Mouse (Mus musculus) urinary bladder, postnatal 4 days (tissue): ENCODE measurements around the gene Capn8.
"Not testable (repeated sequence)": the region's sequence is repeated elsewhere in the genome, so short reads cannot be mapped to it uniquely, and the experiment has no call there.

ENCODE experiments used
- DNase-seq, 2 experiments: peaks; one replicate each; pipeline ENCODE4 v3.0.0; 2021 to 2022; ENCODE audit warnings: low spot score in 2 of 2

Capn8 gene

DNA sequence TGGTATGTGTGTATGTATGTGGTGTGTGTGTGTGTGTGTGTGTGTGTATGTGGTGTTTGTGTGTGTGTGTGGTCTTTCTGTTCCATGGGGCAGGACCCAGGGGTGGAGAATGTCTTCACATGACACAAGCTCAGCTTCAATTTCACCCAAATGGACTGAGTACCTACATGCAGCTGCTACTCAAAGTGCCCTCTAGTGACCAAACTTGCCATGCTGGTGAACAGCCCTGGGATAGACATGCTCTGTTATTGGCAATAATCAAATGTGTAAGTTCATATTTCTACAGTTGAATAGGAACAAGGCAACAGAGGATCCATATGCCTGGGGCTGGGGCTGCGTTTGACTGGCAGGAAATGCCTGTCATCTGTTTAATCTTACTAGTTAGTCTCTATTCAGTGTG, 50.7 kb downstream of the Capn8 start:
- DNase-seq: no peak

DNA sequence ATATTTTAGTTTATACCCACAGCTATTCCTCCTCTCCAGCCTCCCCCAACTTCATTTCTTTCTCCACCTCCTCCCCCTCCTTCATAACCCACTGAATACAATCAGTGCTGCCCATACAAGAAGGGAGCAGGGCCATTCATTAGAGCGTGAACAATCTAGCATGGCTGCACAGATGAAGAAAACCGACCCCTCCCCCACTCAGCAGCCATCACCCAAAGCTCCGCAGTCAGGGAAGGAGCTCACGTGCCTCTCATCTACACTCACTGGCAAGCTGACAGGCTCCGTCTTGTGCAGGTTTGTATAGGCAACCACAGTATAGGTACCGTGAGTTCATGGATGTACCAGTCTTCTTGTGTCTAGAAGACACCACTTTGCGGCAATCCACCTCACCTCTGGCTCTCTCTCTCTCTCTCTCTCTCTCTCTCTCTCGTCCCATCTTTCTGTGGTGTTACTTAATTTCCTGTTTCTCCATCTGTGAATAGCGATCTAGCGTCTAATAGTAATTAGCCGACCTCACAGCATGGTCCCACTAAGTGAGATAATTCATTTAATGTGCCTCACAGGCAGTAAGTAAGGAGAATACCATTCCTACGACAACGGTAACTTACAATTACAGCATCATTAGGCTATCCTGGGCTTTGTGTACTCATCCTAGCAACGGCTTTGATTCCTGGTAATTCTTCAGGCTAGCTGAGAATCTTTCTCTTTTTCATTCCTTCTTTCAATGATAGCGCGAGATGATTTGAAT, 53.6 kb downstream of the Capn8 start:
- DNase-seq: no peak

DNA sequence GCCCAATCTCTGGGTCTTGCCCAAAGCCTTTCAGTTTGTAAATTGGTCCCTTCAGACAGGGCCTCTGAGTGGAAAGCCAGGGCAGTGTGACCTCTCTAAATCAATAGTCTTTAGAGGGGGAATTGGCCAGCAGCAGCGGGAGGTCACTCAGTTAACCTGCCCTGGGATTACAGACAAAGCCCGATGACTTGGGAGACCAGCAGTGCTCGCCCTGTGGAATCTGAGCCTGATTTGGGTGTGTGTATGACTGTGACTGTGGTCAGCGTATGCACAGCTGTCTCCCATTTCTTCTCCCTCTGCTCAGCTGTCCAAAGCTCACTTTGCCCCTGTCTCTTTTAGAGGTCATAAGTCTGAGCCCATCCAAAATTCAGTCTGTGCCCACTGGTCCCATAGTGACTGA, 55.7 kb downstream of the Capn8 start:
- DNase-seq: no peak

DNA sequence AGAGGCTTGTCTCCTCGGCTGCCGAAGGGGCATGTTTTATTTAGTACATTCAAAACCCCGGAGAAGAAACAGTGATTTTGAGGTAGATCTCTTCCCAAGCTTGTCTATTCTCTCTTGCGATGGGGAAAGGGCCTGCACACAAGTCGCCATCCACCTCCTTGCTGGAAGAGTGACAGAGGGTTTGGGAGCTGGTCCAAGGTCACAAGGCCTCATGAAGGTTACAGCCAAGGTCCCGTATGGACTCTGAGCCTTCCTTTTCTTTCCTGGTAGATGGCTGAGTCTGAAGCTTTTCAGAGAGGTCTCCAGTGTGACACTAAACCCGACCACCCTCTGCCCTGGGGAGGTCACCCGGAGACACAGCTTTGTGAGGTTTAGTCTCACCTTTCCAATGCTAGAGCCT, 56.4 kb downstream of the Capn8 start:
- DNase-seq: no peak

DNA sequence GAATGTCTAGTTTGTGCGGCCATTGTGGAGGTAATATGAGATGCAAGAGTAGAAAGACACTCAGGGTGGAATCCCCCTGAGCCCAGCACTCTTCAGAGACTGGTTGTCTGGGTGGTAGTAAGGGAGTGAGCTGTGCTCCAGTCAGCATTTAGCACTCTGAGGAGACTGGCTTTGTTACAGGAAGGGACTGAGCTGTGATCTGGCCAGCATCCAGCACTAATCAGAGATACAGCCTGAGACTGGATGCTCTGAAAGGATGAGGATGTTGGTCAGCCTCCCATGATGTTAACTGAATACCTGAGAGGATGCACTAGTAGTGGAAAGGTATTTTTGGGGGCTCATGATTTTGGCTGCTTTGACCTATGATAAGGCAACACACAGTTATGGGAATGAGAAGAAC, 61.4 kb downstream of the Capn8 start:
- DNase-seq: no peak

DNA sequence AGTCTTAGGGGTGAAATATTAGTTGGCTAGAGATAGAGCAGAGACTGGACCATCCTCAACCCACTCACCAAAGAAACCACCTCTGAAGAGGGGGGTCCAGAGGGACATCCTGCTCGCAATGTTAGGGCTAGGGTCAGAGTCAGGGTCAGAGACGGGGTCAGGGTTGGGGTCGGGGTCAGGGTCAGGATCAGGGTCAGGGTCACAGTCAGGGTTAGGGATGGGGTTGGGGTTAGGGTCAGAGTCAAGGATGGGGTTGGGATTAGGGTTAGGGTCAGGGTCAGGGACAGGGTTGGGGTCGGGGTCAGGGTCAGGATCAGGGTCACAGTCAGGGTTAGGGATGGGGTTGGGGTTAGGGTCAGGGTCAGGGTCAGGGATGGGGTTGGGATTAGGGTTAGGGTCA, 64.4 kb downstream of the Capn8 start:
- DNase-seq: no peak

DNA sequence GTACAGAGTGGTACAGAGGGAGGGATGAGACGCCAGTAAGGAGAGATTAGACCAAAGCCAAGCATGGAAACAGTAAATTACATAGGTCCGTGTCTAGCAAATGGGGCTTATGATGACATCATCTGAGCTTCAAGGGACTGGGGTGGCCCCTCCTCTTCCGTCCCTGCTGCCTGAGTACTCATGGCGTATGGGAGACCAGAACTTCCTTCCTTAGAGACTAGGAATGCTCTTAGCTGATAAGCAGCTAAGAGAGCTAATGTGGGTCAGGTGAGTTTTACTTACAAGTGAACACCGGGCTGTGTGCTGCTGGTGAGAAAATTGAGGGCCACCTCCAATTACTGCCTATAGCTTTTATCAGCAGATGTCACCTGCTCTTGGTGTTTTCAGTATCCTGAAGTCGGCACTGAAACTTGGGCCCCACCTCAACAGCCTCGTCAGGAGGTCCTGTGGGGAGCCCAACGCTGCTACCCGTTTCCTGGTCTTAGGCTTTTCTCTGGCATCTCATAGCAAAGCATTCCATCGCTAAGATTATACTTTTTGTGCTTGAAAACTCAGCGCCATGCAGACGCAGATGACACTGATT, 69.0 kb downstream of the Capn8 start:
- DNase-seq: no peak

DNA sequence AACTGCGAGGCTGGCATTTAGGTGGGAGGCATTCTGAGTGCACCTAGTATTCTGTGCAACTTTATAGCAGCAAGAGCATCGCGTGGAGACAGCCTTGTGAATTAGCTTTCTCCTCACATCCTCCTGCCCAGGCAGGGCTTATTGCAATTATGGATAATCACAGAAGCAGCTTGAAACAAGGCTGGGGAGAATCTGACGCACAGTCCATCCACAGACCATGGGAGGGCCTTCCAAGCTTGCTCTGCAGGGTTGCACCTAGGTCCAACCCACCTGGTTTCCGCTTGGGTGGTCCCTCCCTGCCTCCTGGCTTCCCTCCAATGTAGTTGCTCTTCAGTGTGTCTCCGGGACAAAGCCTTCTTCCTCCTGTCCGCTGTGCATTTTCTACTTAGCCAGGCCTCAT, 74.2 kb downstream of the Capn8 start:
- DNase-seq: no peak

DNA sequence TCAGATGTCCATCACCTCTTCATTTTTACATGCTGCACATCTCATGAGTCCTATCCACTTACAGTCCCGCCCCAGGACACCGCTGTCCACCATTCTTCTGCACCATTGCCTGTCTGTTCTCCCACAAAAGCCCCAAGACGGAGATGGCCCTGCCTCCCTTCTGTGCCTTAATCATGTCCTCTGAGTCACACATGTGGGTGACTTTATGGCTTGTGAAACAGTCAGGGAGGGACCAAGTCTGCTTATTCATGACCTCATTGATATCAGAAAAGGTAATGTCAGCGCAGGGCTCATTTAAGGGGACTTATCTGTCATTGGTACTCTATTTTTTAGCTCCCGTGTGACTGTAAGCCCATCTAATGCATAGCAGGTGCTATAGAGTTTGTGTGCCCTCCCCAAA, 74.6 kb downstream of the Capn8 start:
- DNase-seq: no peak

DNA sequence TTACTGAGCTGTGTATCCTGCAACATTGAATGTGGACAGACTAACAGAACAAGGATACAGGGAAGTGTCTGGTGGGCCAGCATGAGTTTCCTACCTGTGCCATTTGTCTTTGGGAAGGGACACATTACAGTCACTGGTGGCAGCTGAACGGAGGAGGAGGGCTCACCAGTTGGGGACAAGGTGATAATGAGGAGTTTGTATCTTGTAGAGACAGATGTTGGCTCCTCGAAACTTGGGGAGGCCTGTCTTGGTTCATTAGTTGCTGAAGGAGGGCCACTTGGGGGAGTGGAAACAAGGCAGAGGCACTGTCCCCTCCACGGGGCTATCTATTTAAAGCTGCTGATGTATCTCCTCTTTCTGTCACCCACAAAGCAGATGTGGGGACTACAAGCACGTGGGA, 75.3 kb downstream of the Capn8 start:
- DNase-seq: no peak

DNA sequence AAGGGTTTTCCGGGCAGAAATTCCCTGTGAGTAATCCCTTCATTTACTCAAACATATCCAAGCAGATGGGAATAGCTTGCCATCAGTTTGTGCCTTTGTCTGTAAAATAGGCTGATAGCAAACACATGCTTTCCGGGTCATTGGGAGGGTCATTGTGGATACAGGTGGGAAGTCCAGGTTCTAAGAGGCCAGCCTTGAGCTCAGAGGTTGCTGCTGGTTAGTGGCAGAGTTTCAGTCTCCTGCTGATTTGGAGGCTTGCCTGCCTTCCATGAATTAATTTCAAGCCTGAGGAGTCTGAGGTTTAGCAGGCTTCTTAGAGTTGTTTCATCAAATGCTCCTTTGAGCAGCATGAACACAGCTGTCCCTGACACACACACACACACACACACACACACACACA, 78.0 kb downstream of the Capn8 start:
- no peak for DNase-seq

DNA sequence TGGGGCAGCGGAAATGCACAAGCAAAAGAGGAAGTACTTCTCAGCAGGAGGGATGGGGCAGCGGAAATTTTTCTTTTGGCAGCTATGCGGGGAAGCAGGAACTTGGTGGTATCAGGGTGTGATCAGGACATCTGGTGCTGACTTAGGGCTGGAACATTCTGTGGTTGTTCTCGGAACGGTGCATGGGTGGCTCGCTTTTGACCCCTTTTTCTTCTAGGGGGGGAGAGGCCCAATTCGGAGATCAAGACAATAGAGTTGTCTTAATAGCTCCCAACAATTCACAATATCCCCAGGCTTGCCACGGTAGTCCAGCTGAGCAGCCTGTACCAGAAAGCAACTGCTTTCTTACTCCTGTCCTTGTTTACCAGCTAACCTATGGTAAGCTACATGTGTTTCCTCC, 79.6 kb downstream of the Capn8 start:
- not testable (repeated sequence) for DNase-seq

DNA sequence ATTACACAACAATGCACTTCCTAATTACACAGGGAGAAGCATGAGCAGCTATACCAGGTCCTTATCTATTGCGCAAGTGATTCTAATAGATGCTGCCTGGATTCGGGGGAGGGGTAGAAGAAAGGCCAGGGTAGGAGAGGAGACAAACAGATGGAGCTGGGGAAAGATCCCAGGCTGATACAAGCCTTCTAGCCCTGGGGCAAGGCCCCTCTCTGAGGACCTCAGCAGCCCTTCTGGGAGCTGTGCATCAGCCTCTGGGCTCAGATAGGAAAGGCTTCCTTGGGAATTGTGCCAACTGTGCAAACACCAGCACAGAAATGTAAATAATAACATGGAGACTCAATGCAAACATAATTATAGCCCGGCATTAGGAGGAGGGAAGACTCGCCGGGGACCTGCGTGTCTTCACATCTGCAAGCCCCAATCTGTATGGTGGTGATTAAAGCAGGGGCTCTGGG, 80.4 kb downstream of the Capn8 start:
- DNase-seq: no peak

DNA sequence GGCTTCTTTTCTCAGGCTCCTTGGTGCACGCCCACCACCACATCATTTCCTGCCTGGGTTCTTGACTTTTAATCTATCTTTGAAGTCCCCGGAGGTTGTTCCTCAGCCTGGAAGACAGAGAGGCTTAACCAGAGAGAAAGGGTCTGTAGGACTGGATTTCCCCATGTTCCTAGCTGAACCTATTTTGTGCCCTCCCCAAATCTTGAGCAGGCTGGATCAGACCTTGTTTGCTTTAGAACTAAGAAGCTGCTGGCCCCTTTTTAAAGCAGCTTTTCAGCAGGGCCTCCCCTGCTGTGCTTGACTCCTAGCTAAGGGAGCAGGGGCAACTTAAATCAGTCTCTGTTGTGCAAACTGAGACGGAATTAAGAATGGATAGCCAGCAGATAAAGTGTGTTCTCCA, 82.0 kb downstream of the Capn8 start:
- DNase-seq: no peak

DNA sequence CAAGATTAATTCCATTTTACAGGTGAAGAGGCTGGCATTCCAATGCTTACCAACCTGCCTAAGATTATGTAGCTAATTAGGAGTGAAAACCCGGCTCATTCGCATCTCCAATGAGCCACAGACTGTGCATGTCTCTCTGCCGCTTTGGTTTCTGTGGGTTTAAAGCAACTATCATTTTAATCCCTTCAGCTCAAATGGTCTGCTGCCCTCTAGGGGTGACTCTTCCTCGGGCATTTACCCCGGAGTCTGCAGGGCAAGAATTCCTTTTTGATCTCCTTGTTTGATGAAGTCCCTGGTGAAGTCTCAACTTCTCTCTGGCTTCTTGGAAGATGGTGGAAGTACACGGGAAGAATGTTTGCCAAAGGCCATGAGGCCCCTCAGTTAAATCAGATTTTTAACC, 93.0 kb downstream of the Capn8 start:
- DNase-seq: peak in 1 of 2 experiments; percentile 73

DNA sequence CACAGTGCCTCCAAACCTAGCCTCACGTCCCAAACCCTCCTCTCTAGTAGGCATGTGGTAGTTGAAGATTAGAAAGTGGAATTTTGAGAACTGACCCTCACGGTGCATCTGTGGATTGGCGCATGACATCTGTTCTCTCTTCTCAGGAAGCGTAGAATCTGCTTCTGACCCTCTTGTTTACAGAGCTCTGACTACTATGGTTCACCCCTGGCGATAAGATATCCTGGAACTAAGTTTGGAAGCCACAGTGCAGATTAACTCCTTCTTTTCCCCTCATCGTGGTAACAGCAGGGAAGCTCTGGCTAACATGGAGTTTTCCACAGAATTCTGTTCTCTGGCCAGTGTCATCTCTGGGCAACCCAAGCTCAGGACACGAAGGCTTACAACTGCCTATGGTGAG, 95.6 kb downstream of the Capn8 start:
- no peak for DNase-seq

DNA sequence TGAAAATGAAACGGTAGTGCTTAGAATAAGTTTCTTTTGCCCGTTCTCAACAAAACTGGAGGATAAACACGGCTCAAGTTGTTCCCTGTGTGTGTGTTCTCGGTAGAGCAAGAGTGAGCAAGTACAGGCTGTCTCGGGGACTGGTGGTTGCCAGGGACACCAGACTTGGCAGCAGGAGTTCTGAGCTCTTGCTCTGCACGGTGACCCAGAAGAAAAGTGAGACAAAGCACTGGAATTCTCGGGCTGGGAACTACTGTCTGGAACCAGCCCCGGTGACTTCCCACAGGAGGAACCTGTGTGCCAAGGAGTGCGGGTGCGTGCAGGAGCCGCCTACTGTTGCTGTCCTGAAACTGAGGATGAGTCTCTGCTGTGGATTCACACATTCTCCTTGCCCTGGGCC, 98.9 kb downstream of the Capn8 start:
- DNase-seq: no peak

DNA sequence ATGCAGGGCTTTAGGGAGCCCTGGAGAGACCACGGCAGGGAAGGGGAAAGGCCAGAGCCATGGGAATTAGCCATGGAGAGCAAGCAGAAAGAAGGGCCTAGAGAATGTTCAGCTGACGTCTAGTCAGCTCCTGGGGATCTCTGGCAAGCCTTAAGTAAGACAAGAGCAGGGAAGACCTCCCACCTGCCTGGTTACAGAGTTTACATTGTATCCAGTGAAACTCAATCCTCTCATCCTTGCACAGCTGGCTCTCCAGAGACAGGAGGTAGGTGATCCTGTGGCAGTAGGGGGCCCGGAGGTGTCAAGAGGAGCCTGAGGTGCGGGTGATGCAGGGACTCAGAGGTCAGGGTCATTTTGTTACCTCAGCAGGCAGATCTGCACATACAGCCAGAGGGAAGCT, 100.0 kb downstream of the Capn8 start:
- DNase-seq: no peak

DNA sequence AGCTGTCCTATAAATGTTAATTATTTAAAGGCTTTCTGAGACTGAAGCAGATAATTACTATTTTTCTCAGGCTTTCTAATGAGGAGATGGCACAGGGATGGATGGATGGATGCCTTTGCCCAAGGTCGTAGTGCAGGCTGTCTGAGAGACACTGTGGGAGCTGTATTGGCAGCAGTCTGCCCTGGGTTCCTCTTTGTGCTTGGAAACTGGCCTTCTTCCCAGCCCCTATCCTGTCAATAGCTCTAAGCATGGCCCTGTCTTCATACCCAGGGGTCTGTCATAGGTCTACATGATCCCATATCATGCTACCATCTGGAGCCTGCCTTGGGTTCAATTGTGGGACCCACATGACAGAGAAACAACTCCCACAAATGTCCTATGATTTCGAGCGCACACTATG, 102.5 kb downstream of the Capn8 start:
- DNase-seq: no peak

DNA sequence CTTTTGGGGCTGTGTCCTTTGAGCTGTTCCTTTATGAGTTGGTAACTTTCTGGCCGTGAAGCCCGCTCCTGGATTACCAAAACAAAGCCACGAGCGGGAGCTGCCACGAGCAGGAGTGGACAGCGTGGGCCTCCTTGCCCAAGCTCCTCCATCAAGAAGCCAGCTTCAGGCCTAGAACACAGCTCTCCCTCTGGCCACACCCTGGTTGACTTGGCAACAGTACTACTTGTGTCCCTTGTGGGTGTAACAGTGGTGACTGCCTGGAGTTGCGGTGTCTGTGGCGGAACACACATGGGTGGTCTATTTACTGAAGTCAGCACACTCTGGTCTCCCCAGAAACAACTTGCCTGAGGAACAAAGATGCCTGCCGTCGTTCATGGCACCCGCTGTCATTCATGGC, 104.9 kb downstream of the Capn8 start:
- DNase-seq: no peak

DNA sequence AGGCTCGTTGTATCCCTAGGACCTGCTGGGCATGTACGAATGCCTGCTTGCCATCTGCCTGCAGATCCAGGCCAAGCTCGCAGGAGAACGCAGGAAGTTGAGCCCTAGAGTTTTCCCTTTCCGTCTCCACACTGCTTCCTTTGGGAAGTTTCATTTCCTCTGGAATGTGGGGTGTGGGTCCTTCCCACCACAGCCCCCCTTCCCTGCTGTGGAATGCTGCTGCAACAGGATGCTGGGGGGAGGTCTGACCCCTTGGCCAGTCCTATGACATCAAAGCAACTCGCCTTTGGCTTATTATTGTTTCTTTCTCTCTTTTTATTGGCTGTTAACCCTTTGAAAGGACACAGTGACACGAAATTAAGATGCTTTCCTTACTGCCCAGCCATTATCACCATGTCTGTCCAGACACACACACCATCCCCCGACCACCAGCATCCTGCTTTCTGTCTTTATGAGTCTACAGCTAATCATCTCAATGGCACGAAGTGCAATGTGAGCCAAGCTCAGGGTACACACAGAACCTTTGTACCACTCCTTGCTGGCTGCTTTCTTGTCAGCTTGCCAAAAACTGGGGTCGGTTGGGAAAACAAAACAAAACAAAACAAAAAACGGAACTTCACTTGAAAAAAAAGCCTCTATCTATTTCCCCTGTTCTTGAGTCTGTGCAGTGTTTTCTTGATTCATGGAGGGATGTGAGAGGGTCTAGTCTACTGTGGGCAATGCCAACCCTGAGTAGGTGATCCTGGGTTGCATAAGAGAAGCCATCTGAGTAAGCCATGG, 105.9 kb downstream of the Capn8 start:
- no peak for DNase-seq

DNA sequence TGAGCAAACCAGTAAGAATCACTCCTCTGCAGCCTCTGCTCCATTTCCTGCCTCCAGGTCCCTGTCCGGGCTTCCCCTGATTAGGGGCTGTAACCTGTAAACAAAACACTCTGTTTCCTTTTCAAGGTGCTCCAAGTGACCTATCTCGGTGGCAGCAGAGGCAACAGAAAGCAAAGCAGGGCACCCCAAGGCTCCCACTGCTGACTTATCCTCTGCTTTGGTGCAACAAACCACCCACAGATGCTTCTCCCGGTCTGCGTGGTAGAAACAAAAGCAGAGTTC, 106.5 kb downstream of the Capn8 start:
- DNase-seq: no peak

DNA sequence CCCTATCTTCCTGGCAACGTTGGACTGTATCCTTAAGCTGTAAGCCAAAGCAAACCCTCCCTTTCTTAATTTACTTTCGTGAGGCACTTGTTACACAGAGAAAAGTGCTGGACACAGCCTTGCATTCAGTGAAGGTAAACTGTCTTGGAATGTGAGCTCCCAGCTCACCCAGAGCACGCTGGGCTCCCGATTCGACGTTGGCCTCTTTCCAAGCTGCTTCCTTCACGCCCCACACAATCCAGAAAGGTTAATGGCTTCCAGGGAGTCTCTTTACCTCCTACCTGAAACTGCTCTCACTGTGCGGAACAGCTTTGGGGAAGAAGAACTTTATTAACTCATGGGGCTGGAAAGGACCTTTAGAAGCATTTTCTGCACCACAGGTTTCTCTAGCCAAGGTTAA, 110.5 kb downstream of the Capn8 start:
- DNase-seq: no peak
